Mouse (Mus musculus) olfactory bulb, adult 2 months (tissue): ENCODE measurements around the gene Tbc1d9.

Experiments
- CTCF ChIP-seq: fragments of 200-500 bp; IDR thresholded peaks from 2 replicates; pipeline ENCODE4 v1.5.1; 2012; ENCODE audit warnings: low read depth, mild to moderate bottlenecking, low read length, moderate library complexity; ENCODE audit not compliant: insufficient read depth
- POLR2A ChIP-seq: fragments of 200-500 bp; IDR thresholded peaks from 2 replicates; pipeline ENCODE4 v1.6.1; 2012; ENCODE audit warnings: mild to moderate bottlenecking, low read depth, low read length, moderate library complexity; ENCODE audit not compliant: insufficient read depth

DNA sequence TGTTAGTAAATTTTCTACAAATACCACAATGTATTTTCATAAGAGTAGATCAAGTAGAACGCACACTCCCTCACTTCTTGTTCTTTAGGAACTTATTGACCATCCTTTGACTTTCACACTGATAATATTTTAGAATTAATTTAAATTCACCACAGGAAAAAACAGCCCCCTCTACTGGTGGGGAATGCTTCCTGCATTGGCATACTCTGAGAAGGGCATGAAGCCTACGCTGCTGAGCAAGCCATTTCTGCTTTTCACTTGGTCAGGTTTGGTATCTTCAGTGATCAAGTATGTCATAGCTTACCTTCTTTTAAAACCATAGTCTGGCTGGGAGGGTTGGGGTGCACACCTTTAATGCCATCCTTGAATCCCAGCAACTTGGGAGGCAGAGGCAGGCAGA lies 4.6 kb downstream of the Tbc1d9 start:
- no peak for TF ChIP-seq CTCF
- no peak for TF ChIP-seq POLR2A
